Mouse (Mus musculus) neural tube, embryonic 14.5 days (tissue): ENCODE results near the gene Zbtb11. TPM values are rescaled to one million over a fixed set of nuclear protein-coding genes. Genes with fewer than 3 reads are reported as not detected.
A peak's percentile ranks its signal among the peaks of the same experiment; 100 is the strongest.

Source experiments
- ATAC-seq: fragments of 200-750 bp; cut with Nextera tagmentation; 2 replicates; pipeline ENCODE4 v1.8.0; 2017; ENCODE audit warnings: low read depth, mild to moderate bottlenecking, moderate TSS enrichment, moderate library complexity
- H3K27ac ChIP-seq: fragments of 300-500 bp; sonication (generic); 2 replicates; pipeline ENCODE4 v1.5.1; 2014; ENCODE audit warnings: low read depth, mild to moderate bottlenecking, control low read depth, low read length, moderate library complexity, mixed read lengths
- H3K27me3 ChIP-seq: fragments of 300-500 bp; sonication (generic); 2 replicates; pipeline ENCODE4 v1.6.1; 2014; ENCODE audit warnings: low read length; ENCODE audit not compliant: control insufficient read depth, insufficient read depth
- H3K36me3 ChIP-seq: fragments of 300-500 bp; sonication (generic); 2 replicates; pipeline ENCODE4 v1.6.1; 2014; ENCODE audit warnings: low read length, mixed read lengths; ENCODE audit not compliant: control insufficient read depth, insufficient read depth
- H3K4me1 ChIP-seq: fragments of 300-500 bp; sonication (generic); 2 replicates; pipeline ENCODE4 v1.6.1; 2014; ENCODE audit warnings: low read length; ENCODE audit not compliant: control insufficient read depth, insufficient read depth
- H3K4me2 ChIP-seq: fragments of 300-500 bp; sonication (generic); 2 replicates; pipeline ENCODE4 v1.6.1; 2014; ENCODE audit warnings: mild to moderate bottlenecking, low read depth, low read length, control low read depth
- H3K4me3 ChIP-seq: fragments of 300-500 bp; sonication (generic); 2 replicates; pipeline ENCODE4 v1.5.1; 2014; ENCODE audit warnings: low read depth, low read length, control low read depth, mixed read lengths
- H3K9ac ChIP-seq: fragments of 300-500 bp; sonication (generic); replicated peaks from 2 replicates; pipeline ENCODE4 v1.6.1; 2014; ENCODE audit warnings: low read depth, mild to moderate bottlenecking, control low read depth, low read length, mixed read lengths
- H3K9me3 ChIP-seq: fragments of 300-500 bp; sonication (generic); 2 replicates; pipeline ENCODE4 v1.6.1; 2016; ENCODE audit warnings: low read length; ENCODE audit not compliant: control insufficient read depth
- WGBS: fragments of 180-500 bp; shearing (Covaris S2); extraction: QIAGEN DNeasy Blood & Tissue Kit; methylation state at CpG from one replicate; pipeline ENCODE4 v1.1.7; 2014; 5-methylcytosine and 5-hydroxymethylcytosine counted together
- polyA plus RNA-seq: library from polyadenylated mRNA; unstranded; fragments of >200 nt; fragmentation: Nextera tagmentation; extraction: Ambion mirVana; gene quantifications from 2 replicates; pipeline ENCODE4 v1.2.1, GENCODE M21; 2014

Gene Zbtb11
- polyA plus RNA-seq, 1 experiment from 2014 or later, result 30.6 TPM

GRCm38 (mm10) chr16:55966212-55966871, 7.3 kb upstream of the Zbtb11 start, which contains the start of gene Rpl24:
Gene Rpl24, plus strand, starts transcription at chr16:55966275.
- H3K4me2 ChIP-seq, result peak within 1 kb of the TSS; percentile 94
- peaks cover 5% of the 10 kb centered on the region; the same call in 1 of the 2 replicates for H3K4me1 ChIP-seq
- H3K27me3 ChIP-seq, result no peaks in the 10 kb centered on the region
- peaks cover 21% of the 10 kb centered on the region; the same call in 1 of the 2 replicates for H3K36me3 ChIP-seq
- H3K27ac ChIP-seq, result peak within 1 kb of the TSS; percentile 87
- WGBS, result under 1% methylated on average over 42 of the region's 42 CpGs
- ATAC-seq, result peak; percentile 95
- no peaks in the 10 kb centered on the region for H3K9me3 ChIP-seq
- H3K4me3 ChIP-seq, result peak within 1 kb of the TSS; percentile 55
- H3K9ac ChIP-seq, result peak within 1 kb of the TSS; percentile 68

- peak overlapping the region; percentile 55 for H3K4me3 ChIP-seq
- WGBS, result 39% methylated on average over 1 of the region's 1 CpGs
- peak overlapping the region; percentile 94 for H3K4me2 ChIP-seq
- peaks cover 30% of the 10 kb centered on the region for H3K36me3 ChIP-seq
- no peaks in the 10 kb centered on the region for H3K9me3 ChIP-seq
- no peak overlapping the region for H3K27ac ChIP-seq
- peaks cover 5% of the 10 kb centered on the region; the same call in 1 of the 2 replicates for H3K4me1 ChIP-seq
- no peak for ATAC-seq
- H3K27me3 ChIP-seq, result no peaks in the 10 kb centered on the region
- H3K9ac ChIP-seq, result peak overlapping the region; percentile 68
Measured at GRCm38 (mm10) chr16:55967221-55967620, 6.5 kb upstream of the Zbtb11 start.

GRCm38 (mm10) chr16:55969147-55969546, 4.5 kb upstream of the Zbtb11 start:
- 79% methylated on average over 3 of the region's 3 CpGs for WGBS
- no peak overlapping the region for H3K4me2 ChIP-seq

GRCm38 (mm10) chr16:55970416-55970815, 3.3 kb upstream of the Zbtb11 start:
- H3K4me1 ChIP-seq, result peaks cover 15% of the 10 kb centered on the region
- H3K27ac ChIP-seq, result no peak overlapping the region
- peaks cover 30% of the 10 kb centered on the region for H3K36me3 ChIP-seq
- no peak overlapping the region for H3K4me2 ChIP-seq
- no peak for ATAC-seq
- no peak overlapping the region for H3K4me3 ChIP-seq
- H3K27me3 ChIP-seq, result no peaks in the 10 kb centered on the region; the same call in 1 of the 2 replicates
- no peaks in the 10 kb centered on the region for H3K9me3 ChIP-seq
- 95% methylated on average over 5 of the region's 5 CpGs for WGBS
- no peak overlapping the region for H3K9ac ChIP-seq

More at GRCm38 (mm10) chr16:55969147-55969546, 4.5 kb upstream of the Zbtb11 start:
- H3K9me3 ChIP-seq, result no peaks in the 10 kb centered on the region
- H3K9ac ChIP-seq, result no peak overlapping the region
- ATAC-seq, result no peak
- peaks cover 10% of the 10 kb centered on the region for H3K4me1 ChIP-seq
- peaks cover 30% of the 10 kb centered on the region for H3K36me3 ChIP-seq
- H3K27me3 ChIP-seq, result no peaks in the 10 kb centered on the region; the same call in 1 of the 2 replicates
- H3K27ac ChIP-seq, result no peak overlapping the region
- no peak overlapping the region for H3K4me3 ChIP-seq

GRCm38 (mm10) chr16:55971735-55972615, 1.7 kb upstream of the Zbtb11 start:
- Histone ChIP-seq H3K4me3 (no peak overlapping the region), H3K36me3 (peaks cover 30% of the 10 kb centered on the region), H3K27ac (no peak overlapping the region), H3K4me2 (no peak overlapping the region), H3K9me3 (no peaks in the 10 kb centered on the region), H3K27me3 (no peaks in the 10 kb centered on the region; the same call in 1 of the 2 replicates), H3K4me1 (peaks cover 19% of the 10 kb centered on the region), H3K9ac (no peak overlapping the region)
- WGBS, result 84% methylated on average over 6 of the region's 6 CpGs
- ATAC-seq, result no peak

GRCm38 (mm10) chr16:55972626-55973201, 969 bp upstream of the Zbtb11 start:
- Histone ChIP-seq H3K36me3 (peaks cover 30% of the 10 kb centered on the region), H3K4me1 (peaks cover 14% of the 10 kb centered on the region), H3K4me2 (peak overlapping the region; percentile 63), H3K4me3 (peak overlapping the region; percentile 97; the same call in 1 of the 2 replicates), H3K27ac (no peak overlapping the region), H3K9me3 (no peaks in the 10 kb centered on the region), H3K9ac (no peak overlapping the region), H3K27me3 (no peaks in the 10 kb centered on the region; the same call in 1 of the 2 replicates)
- ATAC-seq, result no peak
- WGBS, result 57% methylated on average over 10 of the region's 10 CpGs

GRCm38 (mm10) chr16:55974256-55974902, 696 bp downstream of the Zbtb11 start:
- Histone ChIP-seq H3K4me2 (peak overlapping the region; percentile 75), H3K9ac (peak overlapping the region; percentile 90), H3K27ac (peak overlapping the region; percentile 88), H3K9me3 (no peaks in the 10 kb centered on the region), H3K36me3 (peaks cover 26% of the 10 kb centered on the region), H3K4me3 (peak overlapping the region; percentile 97), H3K27me3 (no peaks in the 10 kb centered on the region; the same call in 1 of the 2 replicates), H3K4me1 (peaks cover 14% of the 10 kb centered on the region)
- peak; percentile 73 for ATAC-seq
- under 1% methylated on average over 49 of the region's 55 CpGs for WGBS

GRCm38 (mm10) chr16:55974903-55975285, 1.2 kb downstream of the Zbtb11 start:
- Histone ChIP-seq H3K27me3 (no peaks in the 10 kb centered on the region; the same call in 1 of the 2 replicates), H3K9me3 (no peaks in the 10 kb centered on the region), H3K27ac (0 out of 2 replicates have a peak overlapping the region, but pooled peaks have one; percentile 88), H3K36me3 (peaks cover 21% of the 10 kb centered on the region), H3K4me3 (peak overlapping the region; percentile 97), H3K9ac (peak overlapping the region; percentile 90), H3K4me2 (peak overlapping the region; percentile 75), H3K4me1 (peaks cover 14% of the 10 kb centered on the region)
- WGBS, result 9% methylated on average over 14 of the region's 14 CpGs
- no peak for ATAC-seq
